Mouse (Mus musculus) brown adipose tissue, adult 24 weeks (tissue): ENCODE measurements around the gene Shisa9. TPM values are rescaled to one million over a fixed set of nuclear protein-coding genes. Genes with fewer than 3 reads are reported as not detected.

Experiments
- H3K27ac ChIP-seq: fragments of 200-500 bp; replicated peaks from 2 replicates; pipeline ENCODE4 v1.5.1; 2012; ENCODE audit warnings: low read depth, mild to moderate bottlenecking, low read length
- H3K4me1 ChIP-seq: fragments of 200-500 bp; 2 replicates; pipeline ENCODE4 v1.6.1; 2012; ENCODE audit warnings: low read length, mixed read lengths; ENCODE audit not compliant: control insufficient read depth, insufficient read depth, insufficient read length
- H3K4me3 ChIP-seq: fragments of 200-500 bp; 2 replicates; pipeline ENCODE4 v1.5.1; 2012; ENCODE audit warnings: low read depth, mild to moderate bottlenecking, low read length, moderate library complexity; ENCODE audit not compliant: insufficient read depth
- polyA plus RNA-seq: library from polyadenylated mRNA; stranded (reverse); fragments of >200 nt; gene quantifications from 2 replicates; pipeline ENCODE4 v1.2.4, GENCODE M21; 2012; ENCODE audit not compliant: missing spikeins, insufficient read depth, insufficient read length

Shisa9 gene
- polyA plus RNA-seq, 1 experiment = 0.24 TPM

GRCm38 (mm10) chr16:12201216-12201615 is 217.3 kb downstream of the Shisa9 start:
- Histone ChIP-seq H3K4me1 (no peaks in the 10 kb centered on the region), H3K4me3 (no peak overlapping the region), H3K27ac (no peak overlapping the region)

- Histone ChIP-seq H3K4me3 (no peak overlapping the region), H3K4me1 (no peaks in the 10 kb centered on the region), H3K27ac (no peak overlapping the region)
Observed at GRCm38 (mm10) chr16:12202151-12202550, 218.2 kb downstream of the Shisa9 start.

GRCm38 (mm10) chr16:12203055-12203454 is 219.1 kb downstream of the Shisa9 start:
- no peaks in the 10 kb centered on the region for H3K4me1 ChIP-seq
- H3K27ac ChIP-seq = no peak overlapping the region
- no peak overlapping the region for H3K4me3 ChIP-seq

GRCm38 (mm10) chr16:12204423-12204822 is 220.5 kb downstream of the Shisa9 start:
- Histone ChIP-seq H3K4me1 (no peaks in the 10 kb centered on the region), H3K27ac (no peak overlapping the region), H3K4me3 (no peak overlapping the region)

GRCm38 (mm10) chr16:12206421-12206950 is 222.6 kb downstream of the Shisa9 start:
- no peak overlapping the region for H3K27ac ChIP-seq

GRCm38 (mm10) chr16:12206951-12207350 is 223.0 kb downstream of the Shisa9 start:
- no peak overlapping the region for H3K27ac ChIP-seq
- no peak overlapping the region for H3K4me3 ChIP-seq
- H3K4me1 ChIP-seq = no peaks in the 10 kb centered on the region

More at GRCm38 (mm10) chr16:12206421-12206950, 222.6 kb downstream of the Shisa9 start:
- no peaks in the 10 kb centered on the region for H3K4me1 ChIP-seq
- H3K4me3 ChIP-seq = no peak overlapping the region

- H3K4me1 ChIP-seq = no peaks in the 10 kb centered on the region
Observed at GRCm38 (mm10) chr16:12209355-12209754, 225.4 kb downstream of the Shisa9 start.

GRCm38 (mm10) chr16:12209819-12210218 is 225.9 kb downstream of the Shisa9 start:
- H3K27ac ChIP-seq = no peak overlapping the region
- H3K4me3 ChIP-seq = no peak overlapping the region
- no peaks in the 10 kb centered on the region for H3K4me1 ChIP-seq

More at GRCm38 (mm10) chr16:12209355-12209754, 225.4 kb downstream of the Shisa9 start:
- Histone ChIP-seq H3K4me3 (no peak overlapping the region), H3K27ac (no peak overlapping the region)

- H3K27ac ChIP-seq = no peak overlapping the region
- no peaks in the 10 kb centered on the region for H3K4me1 ChIP-seq
- H3K4me3 ChIP-seq = no peak overlapping the region
Observed at GRCm38 (mm10) chr16:12214018-12214417, 230.1 kb downstream of the Shisa9 start.

GRCm38 (mm10) chr16:12217289-12218150 is 233.6 kb downstream of the Shisa9 start:
- no peak overlapping the region for H3K27ac ChIP-seq
- no peaks in the 10 kb centered on the region for H3K4me1 ChIP-seq
- no peak overlapping the region for H3K4me3 ChIP-seq

- Histone ChIP-seq H3K4me3 (no peak overlapping the region), H3K4me1 (no peaks in the 10 kb centered on the region)
Observed at GRCm38 (mm10) chr16:12218151-12218532, 234.2 kb downstream of the Shisa9 start.

GRCm38 (mm10) chr16:12219821-12220220 is 235.9 kb downstream of the Shisa9 start:
- Histone ChIP-seq H3K4me1 (no peaks in the 10 kb centered on the region), H3K4me3 (no peak overlapping the region), H3K27ac (no peak overlapping the region)

More at GRCm38 (mm10) chr16:12218151-12218532, 234.2 kb downstream of the Shisa9 start:
- no peak overlapping the region for H3K27ac ChIP-seq

GRCm38 (mm10) chr16:12223537-12223936 is 239.6 kb downstream of the Shisa9 start:
- H3K4me1 ChIP-seq = no peaks in the 10 kb centered on the region
- H3K4me3 ChIP-seq = no peak overlapping the region

GRCm38 (mm10) chr16:12226937-12227336 is 243.0 kb downstream of the Shisa9 start:
- no peaks in the 10 kb centered on the region for H3K4me1 ChIP-seq
- no peak overlapping the region for H3K4me3 ChIP-seq
- H3K27ac ChIP-seq = no peak overlapping the region

More at GRCm38 (mm10) chr16:12223537-12223936, 239.6 kb downstream of the Shisa9 start:
- H3K27ac ChIP-seq = no peak overlapping the region

GRCm38 (mm10) chr16:12233288-12233687 is 249.4 kb downstream of the Shisa9 start:
- Histone ChIP-seq H3K4me3 (no peak overlapping the region), H3K27ac (no peak overlapping the region), H3K4me1 (no peaks in the 10 kb centered on the region)

GRCm38 (mm10) chr16:12234289-12234688 is 250.4 kb downstream of the Shisa9 start:
- H3K4me3 ChIP-seq = no peak overlapping the region
- H3K4me1 ChIP-seq = no peaks in the 10 kb centered on the region
- no peak overlapping the region for H3K27ac ChIP-seq
